Mouse (Mus musculus) layer of hippocampus, postnatal 10 days (tissue): Measurements from ENCODE around the gene Gm4952. TPM values are rescaled to one million over a fixed set of nuclear protein-coding genes. Genes with fewer than 3 reads are reported as not detected.
A peak's percentile ranks its signal among the peaks of the same experiment; 100 is the strongest.

Experiments
- DNase-seq, 2 experiments: peaks; one replicate each; pipeline ENCODE4 v3.0.0; 2021; ENCODE audit warnings: low spot score in 2 of 2
- long read RNA-seq: library from polyadenylated mRNA; stranded (forward); transcript quantifications from one replicate; pipeline ENCODE4 v2.0.0, GENCODE M21; 2023
- total RNA-seq, 2 experiments: library from RNA; stranded (reverse); gene quantifications; 2 replicates each; pipeline ENCODE4 v1.2.3; 2021

Gm4952 gene
- total RNA-seq: under 1 TPM; 0.29 to 0.30 TPM
- long read RNA-seq: 0 reads

DNA sequence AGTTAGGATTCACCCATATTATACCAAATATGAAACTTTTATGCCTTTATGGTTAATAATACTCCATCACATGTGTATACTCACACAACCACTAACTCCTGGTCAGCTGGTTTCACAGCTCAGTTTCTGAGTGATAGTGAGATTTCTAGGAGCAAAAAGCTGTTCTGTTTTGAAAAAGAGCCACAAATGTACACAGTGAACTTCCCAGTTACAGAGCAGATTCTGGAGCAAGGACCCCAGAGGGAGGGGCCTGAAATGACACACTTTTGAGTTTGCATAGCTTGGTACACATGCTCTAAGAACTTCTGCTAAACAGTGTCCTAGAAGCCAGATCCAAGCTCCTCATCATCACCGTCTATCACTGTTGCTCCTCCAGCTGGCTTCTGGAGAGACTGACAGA lies at the start of gene Gm4952:
Gene Gm4952 (plus strand): TSS at position 301 of the 400 bp plus-strand sequence.
- DNase-seq: no peak

DNA sequence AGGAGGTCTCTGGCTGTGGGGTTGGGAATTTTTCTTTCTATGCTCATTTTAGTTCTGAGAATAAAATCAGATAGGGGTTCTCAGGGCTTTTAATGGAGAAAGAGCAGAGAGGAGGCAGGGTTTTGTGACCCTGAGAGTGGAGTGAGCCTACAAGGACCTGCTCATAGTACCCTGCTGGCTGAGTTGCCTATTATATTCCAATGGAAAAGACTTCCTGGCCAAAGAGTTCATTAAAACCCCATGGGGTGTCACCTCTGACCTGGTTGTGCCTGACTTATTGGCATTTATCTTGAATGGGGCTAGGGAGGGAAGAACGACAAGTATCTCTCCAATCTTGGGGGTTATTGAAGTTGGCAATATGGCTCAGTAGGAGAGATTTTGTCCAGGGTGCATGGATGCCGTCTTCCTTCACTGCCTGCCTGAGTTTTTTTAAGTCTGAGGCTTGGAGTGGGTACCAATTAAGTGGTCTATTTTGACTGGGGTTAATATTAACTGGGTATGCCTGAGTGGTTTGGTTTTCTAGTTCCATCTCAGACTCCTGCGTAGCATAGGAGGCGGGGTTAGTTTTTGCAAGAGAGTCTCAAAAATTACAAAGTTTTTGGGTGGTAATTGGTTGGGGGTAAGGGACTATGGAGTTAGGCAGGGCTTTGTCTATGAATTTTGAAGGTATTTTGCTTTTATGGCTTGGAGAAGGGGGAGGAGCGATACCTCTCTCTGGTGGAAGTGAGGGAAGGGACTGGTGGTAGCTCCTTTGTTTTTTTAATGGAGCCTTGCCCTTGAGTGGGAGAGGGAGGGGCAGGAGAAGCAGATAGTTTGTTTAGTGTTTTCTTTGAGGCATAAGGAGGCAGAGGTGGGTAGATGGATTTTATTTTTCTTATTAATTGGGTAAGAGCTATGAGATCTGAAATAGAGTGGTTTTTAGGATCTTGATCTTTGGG lies 49.5 kb upstream of the Gm4952 start:
- no peak for DNase-seq

DNA sequence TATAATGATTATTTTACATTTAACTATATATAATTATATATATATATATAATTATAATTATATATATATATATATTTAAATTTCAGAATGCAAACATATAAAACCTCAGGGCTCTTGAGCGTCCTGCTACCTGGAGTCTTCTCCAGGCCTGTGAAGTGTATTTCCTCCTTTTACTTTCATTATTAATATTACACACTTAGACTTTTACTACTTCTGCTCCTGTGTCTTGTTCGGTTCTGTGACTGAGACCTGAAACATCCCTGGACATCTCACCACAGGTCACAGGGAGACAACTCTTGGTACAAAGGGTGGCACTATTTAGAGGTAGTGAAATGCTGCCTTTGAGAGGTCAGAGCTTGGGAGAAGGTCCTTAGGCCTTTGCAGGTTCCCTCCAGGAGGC lies 43.5 kb upstream of the Gm4952 start:
- no peak for DNase-seq

DNA sequence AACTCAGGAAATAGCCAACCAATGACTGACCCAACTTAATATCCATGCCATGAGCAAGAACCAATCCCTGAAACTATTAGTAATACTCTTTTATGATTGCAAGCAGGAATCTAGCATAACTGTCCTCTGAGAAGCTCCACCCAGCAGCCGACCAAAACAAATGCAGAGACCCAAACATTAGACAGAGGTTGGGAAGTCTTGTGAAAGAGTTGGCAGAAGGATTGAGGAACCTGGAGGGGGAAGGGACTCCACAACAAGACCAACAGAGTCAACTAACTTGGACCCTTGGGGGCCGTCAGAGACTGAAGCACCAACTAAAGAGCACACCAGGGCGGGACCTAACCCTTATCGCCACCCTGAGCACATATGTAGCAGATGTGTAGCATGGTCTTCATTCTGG lies 41.6 kb upstream of the Gm4952 start:
- DNase-seq: no peak

DNA sequence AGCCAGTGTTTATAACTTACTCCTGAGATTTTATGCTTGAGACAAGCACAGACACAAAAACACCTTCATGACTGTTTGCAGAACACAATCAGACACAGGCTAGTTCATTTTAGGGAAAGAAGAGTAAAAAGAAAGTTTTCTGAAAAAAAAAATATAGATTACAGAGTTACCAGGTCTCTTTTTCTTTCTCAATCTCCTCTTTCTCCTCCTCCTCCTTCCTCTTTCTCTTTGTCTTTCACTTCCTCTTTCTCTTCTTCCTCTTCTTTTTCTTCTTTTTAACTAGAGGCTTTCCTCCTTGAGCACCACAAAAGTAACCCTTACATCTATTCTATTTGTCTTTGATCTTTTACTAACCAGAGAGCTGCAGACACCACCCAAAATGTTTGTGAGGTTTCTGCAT lies 35.6 kb upstream of the Gm4952 start:
- no peak for DNase-seq

DNA sequence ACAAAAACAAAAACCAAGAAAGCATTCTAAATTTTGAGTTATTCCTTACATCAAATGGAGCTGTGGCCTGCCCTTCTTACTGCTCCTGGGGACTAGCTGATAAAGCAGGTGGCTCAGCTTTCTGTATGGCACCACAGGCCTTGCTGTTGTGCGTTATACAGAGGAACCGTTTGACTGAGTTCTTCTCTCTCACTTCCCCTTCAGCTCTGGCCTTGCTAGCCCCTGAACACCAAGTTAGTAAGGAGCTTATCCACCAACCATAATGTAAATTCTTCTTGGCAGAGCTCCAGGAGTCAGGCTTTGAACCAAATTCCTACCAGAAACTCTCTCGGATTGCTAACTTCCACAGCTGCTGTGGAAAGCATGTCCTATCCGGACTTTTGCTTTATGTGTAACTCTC lies 32.8 kb upstream of the Gm4952 start:
- no peak for DNase-seq

DNA sequence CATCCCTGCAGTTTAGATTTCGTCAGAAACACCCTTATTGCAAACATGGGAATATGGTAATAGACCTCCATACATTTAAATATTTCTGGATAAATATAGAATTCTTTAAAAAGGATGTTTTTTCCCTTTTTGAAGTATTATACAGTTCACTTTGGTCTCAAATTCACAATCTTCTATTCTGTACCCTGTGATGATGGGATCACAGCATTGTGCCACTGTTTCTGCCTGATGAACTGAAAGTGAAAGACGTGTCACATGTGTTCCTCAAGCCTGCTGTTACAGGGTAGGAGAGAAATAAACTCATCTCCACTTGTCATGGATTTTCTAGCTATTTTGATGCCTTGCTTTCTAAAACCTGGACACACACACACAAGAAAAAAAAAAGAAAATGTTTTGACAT lies 28.9 kb upstream of the Gm4952 start:
- DNase-seq: no peak

DNA sequence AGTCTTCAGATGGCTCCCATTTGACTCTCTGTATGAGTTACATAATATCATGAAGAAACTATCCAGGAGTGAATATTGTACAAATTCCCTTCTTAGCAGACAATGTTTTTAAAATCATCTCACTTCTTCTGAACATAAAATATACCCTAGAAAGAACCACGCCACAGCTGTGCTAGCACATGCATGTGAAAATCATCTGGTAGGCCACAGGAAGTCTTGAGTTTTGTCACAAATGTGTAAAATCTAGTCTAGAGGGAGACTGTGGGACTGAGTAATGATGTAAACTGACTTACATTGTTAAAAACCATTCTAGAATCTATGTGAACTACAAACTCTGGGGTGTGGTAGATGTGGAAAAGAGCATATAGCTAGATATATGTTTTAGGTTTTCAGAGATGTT lies 28.1 kb upstream of the Gm4952 start:
- no peak for DNase-seq

DNA sequence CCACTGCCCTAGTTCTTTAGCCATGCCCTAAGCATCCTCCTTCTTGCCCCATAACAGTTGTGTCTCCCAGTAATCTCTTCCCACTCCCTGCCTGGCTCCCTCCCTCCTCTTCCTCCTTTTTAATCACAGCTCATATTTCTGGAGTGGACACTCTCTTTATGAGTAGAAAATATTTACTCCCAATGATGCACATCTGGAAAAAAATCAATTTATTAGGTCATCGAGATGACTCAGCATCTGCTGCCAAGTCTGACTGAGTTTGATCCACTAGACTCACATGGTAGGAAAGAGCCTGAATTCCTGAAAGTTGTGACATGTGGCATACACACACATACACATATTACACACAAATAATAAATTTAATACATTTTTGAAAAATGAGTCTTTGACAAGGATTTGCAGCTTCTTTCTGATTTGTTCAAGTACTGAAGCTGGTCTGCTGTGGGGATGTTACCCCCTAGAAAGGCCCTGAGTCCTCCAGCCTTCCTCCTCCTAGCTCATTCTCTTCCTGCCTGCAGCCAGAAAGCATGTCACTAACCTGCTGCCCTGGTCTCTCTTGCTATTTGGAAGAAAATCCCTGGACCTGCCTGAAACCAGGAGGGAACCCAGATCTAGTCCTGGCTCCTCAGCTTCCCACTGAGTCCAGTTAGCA lies 27.0 kb upstream of the Gm4952 start:
- DNase-seq: no peak

DNA sequence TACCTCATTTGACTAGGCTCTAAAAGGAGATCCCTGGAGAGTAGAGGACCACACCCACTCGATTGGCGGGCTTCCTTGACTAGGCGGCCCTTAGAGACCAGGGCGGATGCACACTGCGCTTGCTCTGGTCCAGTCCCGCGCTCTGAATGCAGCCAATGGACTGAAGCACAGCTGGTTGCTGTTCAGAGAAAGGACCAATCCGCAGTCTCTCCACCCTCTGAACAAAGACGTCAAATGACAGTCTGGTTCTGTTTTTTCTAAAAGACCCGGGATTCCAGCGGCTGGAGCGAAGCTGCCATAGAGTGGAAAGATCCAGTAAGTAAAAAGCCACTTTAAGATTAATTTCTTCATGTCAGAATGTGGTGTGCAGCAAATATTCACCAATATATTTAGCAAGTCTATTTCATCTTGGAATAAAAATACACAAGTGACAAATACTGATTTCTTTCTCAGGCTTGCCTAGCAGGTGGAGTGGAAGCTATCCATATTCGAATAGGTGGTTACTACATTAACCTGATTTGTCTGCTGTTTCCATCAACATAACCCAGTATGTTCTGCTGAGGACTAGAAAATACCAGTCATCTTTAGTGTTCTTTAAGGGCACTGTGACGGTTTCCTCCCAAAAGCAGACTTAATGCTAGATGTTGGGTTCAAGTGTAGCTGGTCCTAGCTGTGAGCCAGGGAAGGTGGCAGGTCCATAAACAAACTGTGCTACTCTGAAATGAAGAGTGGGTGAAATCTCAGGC lies 26.3 kb upstream of the Gm4952 start:
- DNase-seq: peak; percentile 61 to 71

DNA sequence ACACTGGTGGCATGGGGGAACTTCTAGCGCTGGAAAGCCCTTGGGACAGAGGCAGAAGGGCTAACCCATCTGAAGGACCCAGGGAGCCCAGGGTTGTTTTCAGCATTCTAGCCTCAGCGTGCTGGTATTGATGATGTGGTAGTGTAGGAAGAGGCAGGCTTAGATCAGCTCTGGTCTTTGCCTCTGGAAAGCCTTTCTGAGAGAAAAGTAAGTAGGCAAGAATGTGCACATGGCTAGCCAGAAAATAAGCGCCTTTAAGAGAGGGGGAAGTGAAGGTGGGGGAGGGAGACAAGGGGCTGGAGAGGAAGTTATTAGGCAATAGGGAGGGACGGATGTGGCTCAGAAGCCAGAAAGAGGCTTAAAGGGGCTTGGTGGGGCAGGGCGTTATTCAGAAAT lies 25.8 kb upstream of the Gm4952 start:
- no peak for DNase-seq

DNA sequence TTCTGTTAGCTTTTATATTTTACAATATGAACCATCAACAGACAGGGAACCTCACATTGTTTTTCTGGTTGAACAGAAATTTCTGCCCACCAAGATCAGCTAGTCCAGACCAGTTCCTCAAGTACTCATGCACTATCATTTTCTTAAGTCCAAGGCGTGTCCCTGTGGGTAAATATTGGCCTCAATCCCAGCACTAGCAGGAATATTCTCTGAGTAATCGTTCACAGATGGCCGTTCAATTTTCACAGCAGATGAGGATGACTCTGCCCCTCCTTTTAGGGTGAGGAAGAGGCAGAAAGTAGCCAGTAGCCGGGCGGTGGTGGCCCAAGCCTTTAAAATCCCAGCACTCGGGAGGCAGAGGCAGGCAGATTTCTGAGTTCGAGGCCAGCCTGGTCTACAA lies 24.7 kb upstream of the Gm4952 start:
- DNase-seq: no peak

DNA sequence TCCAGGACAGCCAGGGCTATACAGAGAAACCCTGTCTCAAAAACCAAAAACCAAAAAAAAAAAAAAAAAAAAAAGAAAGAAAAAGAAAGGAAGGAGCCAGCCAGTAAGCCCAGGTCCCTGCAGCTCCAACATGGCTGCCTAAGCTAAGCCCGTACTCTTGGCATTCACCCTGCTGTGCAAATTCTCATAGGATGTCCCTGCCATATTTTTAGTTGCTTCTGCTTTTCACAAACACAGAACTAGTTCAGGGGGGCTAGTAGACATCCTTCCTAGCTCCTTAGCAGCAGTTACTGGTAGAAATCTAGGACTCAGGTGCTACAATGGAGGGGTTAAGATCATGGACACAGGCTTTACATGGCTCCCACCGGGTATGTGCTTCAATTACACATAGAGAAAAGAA lies 24.3 kb upstream of the Gm4952 start:
- DNase-seq: no peak

DNA sequence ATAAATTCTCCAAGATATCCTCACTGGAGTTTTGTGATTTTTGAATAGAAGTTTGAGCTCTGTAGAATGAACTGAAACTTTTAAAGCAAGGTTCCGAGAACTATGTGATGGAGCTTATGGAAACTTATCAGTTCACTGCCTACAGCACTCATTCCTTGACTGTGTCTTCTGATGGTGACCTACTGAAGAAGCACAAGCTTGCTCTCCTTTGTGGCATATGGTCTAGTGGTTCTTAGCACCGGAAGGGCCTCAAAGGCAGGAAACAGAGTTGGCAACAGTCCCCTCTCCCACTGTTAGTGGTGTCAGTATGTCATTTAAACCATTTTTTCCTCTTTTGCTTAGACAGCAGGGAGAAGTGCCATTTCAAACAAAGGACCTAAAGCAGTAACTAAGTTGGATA lies 23.1 kb upstream of the Gm4952 start:
- DNase-seq: no peak

DNA sequence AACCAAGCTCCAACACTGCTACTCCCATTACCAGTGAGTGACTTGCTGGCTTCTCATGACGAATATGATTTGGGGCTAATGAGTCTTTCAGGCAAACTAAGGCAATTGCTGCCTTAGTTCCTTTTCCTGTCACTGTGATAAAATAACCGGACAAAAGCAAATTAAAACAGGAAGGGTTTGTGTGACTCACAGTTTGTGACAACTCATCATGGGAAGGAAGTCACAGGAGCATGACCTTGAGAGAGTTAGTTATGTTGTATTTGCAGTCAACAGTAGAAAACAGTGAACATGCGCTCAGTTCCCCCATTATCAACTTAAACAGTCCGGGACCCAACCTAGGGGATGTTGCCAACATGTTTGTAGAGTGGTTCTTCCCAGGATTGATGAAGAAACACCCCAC lies 14.5 kb upstream of the Gm4952 start:
- DNase-seq: no peak

DNA sequence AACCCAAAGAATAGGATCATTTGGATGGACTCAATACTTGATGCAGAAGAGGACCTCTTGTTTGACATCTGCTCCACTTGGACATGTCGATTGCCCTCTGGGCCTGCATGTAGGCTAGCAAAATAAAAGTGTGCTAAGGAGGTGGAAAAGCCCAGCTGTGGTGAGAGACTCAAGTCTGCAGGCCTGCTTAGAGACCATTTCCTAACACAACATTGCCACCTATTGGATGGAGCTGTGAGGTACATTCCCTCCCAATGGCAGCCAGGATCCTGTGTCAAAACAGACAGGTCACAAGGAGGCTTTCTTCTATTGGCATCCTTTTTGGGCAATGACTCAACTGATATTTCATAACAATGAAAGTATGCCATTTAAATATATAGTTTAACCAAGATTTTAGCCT lies 7.9 kb upstream of the Gm4952 start:
- DNase-seq: peak; percentile 69 to 73

DNA sequence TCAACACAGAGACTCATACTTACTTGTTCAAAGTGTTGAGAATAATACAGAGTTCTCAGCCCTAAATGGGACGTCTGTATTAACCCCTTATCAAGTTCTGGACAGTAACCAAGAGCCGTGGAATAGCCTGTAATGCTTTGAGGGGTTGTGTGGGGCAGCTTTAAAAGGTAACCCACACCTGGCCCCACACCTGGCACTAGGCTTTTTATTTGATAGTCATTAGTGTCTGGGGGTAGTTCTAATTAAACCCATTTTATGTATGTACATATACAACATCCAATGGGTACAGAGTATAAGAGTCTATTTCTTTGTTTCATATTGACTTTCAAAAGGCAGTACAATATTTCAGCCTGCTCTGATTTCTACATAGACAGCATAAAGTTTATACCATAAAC lies 4.6 kb upstream of the Gm4952 start:
- DNase-seq: no peak

DNA sequence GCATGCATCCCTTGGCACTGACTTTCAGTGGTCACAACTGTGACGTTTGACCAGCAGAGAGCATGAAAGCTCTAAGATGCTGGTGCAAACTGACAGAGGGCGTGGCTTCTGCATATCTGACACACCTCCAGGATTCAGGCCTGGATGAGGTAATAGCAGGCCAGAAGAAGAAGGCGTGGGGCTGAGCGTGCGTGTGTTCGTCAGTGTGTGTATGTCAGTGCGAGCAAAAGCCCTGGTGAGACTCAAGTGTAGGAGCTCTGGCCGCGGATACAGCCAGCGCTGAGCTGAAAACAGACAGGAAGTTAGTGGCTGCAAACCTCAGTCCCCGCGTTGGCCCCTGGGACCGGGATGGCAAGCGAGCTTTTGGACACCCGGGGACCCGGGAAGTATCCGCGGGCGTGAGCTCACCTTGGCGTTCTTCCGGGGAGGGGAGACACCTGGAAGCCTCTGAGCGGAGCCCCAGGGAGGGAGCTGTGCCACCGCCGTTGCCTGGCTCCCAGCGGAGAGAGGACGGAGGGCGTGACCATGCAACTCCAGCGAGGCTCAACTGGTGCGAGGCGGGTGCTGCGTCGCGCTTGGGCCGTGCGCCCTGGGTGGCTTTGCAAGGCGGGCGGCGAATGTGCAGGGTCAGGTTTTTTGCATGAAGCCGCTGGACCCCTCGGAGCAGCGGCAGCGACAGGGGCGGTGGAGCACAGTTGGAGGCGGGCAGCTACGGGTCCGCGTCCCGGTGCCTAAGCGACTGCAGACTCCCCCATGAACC lies 4.1 kb upstream of the Gm4952 start:
- peak; percentile 51 to 59 for DNase-seq

DNA sequence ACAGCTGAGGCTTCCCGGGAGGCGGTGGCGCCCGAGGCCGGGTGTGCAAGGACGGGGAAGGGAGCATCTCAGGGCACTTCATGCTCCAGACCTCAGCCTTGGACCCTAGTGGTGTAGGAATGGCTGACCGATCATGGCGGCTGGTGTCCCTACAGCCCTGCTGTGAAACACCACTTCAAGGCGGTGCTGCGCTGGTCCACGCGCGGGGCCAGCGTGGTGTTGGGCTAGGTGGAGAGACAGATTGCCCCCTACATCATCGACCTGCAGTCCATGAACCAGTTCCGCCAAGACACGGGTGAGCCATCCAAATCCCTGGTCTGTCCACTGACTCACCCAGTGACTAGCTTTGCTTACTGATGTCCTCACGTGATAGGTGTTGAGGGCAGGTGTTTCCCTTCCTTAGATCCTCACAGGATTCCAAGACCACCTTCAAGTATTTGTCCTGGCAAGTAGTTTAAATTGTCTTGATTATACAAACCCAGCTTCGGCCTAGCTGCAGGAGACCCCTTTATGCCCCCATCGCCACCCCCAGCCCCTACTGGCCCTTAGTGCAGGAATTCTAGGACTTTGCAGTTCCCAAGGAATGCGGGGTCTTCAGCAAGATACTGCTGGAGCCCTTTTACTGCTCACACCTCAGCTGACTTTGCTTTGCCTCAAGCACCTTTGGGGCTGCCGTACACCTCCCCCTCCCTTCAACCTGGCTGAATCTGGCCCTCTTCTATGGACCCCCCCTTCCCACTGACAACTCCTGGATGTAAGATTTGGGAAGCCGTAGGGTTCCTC lies 3.3 kb upstream of the Gm4952 start:
- DNase-seq: no peak

DNA sequence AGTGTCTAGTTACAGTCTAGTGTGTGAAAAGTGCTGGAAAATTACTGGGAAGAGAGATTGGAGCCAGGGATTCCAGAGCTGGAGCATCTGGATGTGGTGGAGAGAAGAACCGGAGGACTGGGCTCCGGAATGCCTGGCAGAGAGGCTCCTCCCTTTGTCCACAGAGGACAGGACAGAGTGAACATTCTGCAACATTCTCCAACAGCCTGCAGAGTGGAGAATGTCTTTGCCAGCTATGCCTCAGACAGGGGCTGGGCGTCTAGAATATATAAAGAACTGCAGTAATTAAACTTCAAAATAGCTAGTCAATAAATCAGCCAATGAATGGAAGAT lies 2.7 kb upstream of the Gm4952 start:
- DNase-seq: no peak

DNA sequence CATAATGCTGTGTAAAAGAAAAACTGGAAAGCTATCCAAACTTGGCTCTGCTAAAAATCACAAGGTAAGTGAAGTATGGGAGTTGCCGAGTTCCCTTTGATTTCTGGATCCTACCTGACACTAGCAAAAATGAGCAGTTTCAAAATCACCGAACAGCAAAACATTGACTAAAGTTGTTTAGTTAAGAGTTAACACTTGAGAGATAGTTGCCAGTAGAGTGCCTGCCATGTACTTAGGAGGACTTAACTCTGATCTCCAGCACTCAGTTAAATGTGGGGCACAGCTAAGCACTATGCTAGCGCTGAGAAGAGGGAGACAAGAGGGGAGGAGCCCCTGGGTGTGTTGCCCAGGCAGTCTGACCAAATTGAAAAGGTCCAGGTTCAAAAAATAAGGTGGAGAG lies 1.1 kb upstream of the Gm4952 start:
- DNase-seq: no peak
